Mouse (Mus musculus): ENCODE data around the gene Edrf1.

The Edrf1 gene

DNA sequence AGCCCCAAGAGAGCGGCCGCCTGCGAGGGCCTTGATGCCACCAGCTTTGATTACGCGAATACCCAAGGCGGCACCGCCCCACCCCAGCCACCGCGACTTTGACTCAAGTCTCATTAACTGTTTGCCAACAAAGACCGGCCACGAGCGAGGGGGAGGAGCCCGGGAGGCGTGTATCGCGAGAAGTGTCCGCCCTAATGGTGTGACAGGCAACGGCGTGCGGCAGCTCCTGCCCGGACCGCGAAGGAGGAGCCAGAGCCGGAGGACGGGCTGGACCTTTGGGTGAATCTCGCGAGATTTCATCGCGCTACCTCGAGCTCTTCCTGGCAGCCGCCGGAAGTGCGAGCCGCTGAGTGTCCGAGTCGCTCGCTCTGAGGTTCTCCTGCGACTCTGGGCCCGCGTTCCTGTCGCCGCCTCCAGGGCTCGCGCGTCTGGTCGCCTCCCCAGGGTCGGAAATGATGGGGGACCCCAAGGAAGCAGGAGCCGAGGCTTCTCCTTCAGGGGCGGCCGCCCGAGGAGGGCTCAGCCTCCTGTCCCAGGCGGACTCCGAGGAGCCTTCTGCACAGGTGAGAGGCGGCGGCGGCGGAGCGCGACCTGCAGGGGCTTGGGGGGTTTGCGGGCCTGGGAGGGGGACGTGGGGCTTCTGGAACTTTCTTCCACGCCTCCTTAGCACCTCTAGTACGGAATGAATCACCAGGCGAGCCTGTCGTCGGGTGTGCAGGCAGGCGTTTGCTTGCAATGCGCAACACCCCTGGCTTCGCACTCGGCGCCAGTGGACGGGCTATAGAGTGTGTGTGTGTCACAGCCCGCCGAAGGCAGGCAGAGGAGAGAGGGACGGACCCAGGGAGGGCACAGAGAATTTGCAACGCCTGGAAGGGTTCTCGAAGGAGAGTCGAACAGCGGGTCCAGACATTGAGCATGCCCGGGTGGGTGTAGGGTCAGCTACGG is at the start of gene Edrf1:
Gene Edrf1, plus strand, starts transcription at position 183 of the 945 bp plus-strand sequence.
- peak; percentile 88 to 93 for DNase-seq

DNA sequence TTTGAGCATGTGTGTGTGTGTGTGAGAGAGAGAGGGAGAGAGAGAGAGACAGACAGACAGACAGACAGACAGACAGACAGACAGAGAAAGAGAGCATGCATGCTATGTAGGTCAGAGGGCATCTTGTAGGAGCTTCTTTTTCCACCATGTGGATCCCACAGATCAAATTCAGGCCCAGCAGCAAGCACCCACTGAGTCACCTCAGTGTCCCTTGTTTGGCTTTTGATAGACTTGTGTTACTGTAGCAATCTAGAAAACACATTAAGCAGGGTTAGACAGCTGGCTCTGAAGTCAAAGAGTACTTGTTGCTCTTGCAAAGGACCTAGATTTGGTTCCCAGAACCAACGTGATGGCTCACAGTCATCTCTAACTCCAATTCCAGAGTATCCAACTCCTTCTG is 45.6 kb upstream of the Edrf1 start:
- no peak for DNase-seq

DNA sequence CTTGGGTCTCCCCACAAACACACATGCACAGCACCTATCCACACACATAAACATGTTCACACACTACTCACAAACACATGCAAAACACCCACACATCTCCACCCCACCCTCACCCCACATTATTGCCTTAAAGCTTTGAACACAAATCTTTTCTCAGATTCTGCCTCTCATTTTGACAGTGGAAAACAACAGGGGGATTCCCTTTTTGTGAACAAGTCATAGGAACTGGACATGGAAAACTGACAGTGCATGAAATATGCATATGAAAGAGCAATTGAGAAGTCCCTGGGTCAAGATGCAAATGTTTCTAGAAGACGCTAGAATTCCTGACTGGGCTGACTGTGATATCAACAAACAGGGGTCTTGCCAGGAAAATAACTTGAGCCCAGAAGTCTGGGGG is 36.8 kb upstream of the Edrf1 start:
- no peak for DNase-seq

DNA sequence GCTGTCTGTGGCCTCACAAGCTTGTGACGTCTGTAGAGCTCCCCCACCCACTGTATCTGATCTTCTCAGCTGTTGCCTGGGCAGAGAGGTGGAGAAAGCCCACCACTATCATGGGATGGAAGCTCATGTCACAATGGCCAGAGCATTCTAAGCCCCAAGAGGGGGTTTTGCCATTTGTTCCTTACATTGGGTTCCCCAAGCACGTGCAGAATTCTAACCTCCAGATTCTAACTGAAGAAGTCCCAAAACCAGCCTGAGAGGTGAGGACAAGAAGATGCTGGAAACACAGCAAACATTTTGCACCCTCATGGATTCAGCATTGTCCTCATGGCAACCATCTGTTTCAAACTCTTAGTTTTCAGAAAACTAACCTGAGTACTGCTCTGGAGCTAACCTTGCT is 35.3 kb upstream of the Edrf1 start, which contains the start of gene Tex36:
Gene Tex36, minus strand, starts transcription at position 101 of the 400 bp plus-strand sequence.
- no peak for DNase-seq

DNA sequence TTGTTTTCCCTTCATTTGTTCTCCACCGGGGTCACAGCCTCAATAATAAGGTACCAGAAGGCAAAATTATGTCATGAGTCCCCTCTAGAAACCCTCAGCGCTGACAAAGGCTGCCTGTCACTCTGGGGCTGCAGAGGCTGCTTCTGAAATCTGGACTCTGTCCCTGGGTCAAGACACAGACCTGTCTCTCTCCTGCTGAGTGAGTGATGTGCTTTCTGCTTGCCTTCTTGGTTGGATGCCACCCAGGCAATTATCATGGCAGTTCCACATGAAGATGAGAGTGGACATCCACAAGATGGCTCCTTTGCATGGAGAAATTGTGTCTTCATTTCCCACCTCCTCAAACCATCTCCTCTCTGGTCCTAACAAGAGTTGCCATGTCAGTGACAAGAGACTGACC is 34.2 kb upstream of the Edrf1 start:
- DNase-seq: no peak

DNA sequence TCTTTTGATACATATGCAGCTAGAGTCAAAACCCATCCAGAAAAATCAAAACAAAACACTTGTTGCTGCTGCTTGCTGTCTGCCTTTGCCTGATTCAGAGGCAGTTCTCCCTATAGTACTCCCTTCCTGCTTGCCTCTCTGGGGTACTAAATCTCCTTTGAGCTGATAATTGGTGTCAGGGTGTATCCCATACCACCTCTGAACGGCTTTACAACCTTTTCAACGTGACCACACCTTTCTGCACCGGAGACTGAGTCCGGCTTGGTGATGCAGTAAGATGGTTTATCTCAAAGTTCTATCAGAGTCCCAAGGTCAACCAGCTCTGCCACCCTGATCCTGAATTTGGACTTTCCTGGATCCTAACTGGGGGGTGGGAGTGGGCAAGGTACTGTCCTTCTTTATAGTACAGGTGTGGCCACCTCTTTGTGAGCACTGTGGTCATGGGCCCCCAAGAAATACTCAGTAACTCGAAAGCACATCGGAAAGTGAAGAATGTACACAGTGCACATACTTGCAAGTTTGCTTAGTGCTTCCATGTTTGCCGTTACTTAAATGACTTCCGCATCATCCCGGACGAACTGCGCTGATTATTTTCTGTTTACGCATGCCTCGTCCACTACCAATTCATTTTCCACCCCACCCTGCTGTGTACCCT is 32.8 kb upstream of the Edrf1 start:
- no peak for DNase-seq

DNA sequence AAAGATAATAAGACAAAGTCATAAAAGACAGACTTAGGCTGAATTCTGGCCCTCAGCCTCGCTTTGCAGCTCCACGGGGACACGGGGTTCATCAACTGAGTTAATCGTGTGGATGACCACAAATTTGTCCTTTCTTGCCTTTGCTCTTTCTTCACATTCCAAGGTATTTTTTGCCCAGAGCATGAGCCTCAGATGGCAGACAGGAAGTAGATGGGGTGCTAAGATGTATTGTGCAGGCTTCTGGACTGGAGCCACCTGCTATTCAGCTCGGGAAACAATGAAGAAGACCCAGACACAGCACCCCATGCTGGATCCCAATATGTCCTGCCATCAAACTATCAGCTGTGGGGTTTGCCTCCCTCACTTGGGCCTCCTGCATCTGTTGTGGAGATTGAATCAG is 30.0 kb upstream of the Edrf1 start:
- DNase-seq: no peak

DNA sequence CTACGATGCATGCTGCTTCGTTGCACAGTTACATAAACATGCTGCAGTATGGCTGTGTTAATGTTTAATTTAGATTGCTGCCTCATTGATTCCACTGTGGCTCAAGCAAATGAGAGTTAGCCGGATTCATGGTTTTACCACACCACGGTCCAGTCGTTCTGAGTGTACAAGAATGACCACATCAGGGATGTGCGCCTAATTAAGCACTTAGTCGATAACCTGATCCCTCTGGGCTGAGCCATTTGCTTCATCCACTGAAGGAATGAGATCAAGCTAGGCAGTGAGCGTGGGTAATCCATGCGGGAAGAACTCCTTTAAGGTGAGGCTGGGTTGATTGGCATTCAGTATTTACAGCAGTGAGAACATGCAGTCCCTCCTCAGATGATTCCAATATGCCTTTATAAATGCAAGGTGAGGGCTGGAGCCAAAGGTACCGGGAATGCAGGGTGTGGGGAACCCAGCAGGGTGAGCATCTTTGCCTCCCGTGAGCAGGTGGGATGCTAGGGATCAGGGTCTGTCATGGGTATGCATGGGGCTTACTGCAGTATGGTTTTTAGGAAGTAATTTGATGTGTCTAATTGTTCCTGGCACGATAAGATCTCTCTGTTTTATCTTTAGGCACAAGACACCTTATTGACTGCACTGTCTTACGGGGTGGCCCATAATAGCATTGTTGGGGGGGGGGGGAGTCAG is 29.3 kb upstream of the Edrf1 start:
- DNase-seq: no peak

DNA sequence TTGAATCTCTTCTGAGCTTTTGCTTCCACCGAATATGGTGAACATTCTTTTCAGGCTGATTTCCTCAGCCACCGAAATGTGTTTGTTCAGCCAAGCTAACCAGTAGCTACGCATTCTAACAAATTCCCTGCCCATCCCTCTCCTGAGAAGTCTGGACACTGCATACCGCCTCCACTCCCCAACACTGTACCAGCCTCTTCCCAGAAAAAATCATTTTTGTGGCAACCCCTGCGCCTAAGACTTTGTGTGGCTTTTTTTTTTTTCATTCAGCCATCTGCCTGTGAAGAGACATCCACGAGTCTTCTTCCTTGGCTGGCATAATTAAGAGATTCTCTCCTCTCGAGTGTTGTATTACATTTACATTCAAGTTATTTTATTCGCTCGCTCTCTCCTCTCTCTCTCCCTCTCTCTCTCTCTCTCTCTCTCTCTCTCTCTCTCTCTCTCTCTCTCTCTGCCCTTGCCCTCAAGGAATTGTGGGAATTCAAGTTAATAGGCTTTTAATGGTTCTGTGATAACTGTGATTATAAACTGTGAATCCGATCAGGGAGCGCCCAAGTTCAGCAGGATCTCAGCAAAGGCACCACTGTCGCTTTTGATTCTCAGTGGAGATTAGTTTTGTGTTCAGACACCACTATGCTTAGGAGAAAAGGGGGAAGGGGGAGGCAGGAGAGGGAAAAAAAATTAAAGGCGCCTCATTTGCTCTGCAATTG is 28.6 kb upstream of the Edrf1 start:
- DNase-seq: no peak

DNA sequence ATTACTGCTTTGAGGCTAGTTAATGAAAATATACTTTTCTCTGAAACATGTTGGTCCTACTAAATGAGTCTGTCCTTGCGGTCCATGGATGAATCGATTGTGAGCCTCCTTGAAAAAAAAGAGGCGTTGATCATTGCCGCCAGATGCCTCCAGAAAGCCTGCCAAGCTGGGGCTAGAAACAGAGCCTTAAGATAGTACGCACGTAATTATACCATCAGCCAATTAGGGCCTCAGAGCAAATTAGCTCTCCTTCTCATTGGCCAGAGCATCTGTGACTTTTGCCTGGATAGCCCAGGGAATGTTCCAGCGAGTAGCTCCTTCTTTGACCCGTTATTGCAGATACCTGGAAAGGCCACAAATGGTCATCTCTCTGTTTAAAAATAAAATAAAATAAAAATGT is 27.8 kb upstream of the Edrf1 start:
- DNase-seq: no peak

DNA sequence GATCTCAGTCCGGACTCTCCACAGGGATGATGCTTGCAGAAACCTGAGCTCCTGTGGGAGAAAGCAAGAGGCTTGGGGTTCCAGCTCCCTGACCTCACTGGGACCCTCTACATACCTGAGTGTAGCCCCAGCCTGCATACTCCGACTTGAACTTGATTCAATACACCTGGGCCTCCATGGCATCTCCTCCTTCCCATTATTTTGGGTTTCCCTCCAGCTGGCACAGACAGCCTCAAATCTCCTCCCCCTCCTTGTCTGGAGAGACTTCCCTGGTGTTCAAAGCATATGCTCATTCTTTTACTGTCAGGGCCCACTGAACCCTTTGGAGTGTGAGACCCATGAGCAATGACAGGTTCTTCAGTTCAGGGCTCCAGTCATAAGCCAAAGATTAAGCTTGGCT is 24.4 kb upstream of the Edrf1 start:
- no peak for DNase-seq

DNA sequence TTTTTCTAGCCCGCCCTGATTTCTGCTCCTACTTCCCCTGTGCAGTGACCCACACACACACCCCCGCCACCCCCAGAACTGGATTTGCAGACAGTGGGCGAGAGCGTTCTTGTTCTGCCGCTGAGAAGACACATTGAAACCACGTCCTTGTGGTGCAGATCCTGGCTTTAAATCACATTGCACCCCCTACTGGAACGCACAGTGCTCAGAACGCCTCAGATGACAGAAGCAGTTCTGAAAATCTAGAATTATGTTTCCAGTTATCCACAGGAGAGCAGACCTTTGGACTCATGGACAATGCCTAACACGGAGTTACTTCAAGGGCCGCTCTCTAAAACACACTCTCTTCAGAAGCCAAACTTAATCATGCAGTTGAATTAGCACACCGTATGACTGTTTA is 16.6 kb upstream of the Edrf1 start:
- DNase-seq: no peak

DNA sequence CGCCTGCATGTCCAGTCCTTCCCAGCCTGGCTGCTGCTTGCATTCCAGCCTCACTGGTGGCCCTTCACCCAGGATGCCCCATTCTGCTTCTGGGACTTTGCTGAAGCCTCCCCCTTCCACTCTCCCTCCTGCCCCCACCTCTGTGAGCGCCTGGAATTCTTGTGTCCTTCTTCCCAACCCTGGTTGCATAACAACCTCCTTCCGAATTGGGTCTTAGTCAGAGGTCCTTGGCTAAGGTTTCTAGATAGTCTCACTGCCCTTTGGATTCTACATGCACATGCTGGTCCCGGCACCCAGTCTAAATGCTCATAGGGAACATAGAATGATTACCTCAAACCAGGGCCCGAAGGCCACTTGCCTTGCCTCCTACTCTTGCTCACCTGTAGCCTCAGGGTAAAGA is 14.1 kb upstream of the Edrf1 start:
- DNase-seq: no peak

DNA sequence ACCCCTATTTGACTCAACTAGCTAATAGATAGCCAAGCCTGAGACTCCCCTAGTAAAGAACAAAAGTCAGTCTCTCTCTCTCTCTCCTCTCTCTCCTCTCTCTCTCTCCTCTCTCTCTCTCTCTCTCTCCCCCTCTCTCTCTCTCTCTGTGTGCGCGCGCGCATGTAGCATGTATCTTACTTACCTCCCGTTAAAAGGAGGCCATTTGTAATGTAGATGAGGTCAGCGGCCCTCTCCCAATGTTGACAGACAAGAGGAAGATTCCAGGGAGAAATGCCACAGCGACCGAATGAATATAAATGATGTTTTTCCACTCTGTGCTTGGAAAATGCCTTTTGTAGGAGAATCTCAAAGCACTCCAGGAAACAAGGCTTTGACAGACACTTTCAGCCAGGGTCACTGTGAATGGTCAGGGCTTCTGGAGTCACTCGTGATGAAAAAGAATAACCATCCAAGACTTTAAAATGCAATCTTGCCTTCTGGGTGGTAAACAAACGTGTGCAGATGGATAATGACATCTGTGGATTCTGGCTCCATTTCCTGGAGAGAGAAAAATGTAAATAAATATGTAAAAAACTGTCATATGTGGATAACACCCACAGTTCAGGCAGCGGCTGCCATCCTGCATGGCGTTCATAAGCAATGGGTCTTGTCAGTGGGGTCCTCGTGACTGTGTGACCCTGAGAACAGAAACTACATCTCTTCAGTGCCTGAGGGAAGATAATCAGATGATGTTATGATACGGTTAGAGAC is 10.0 kb upstream of the Edrf1 start:
- no peak for DNase-seq

DNA sequence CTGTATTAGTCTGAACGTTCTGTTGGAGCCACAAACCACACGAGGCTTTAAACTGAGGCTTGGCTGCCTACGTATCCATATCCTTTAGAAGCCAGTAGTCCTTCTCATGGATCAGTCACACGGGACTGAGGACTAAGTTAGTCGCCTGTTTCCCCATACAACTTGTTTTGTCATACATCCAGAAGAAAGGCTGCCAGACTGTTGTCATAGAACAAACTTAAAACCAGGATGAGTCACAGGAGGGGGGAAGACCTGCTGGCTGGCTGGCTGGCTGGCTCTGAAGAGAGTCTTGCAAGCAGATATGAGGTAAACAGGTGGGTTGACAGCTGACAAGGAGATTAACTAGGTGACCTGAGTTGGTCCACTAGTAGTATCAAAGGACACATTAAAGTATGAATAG is 6.5 kb upstream of the Edrf1 start:
- no peak for DNase-seq

DNA sequence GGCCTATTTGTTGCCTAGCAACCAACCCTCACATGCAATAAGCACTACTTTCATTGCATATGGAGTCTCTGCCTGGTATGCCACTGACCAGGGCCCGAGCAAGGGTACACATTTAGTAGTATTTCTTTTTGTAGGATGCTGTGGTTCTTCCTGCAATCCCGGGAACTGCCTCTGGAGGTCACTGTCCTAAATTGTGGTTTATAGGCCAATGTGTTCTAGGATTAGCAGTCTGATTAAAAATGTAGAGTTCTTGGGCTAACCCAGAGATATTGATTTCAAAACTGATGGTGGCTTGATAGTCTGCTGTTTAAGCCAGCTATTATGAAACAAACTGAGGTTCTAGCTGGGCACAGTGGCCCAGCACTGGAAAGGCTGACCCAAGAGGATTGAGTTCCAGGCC is 4.9 kb upstream of the Edrf1 start:
- DNase-seq: peak; percentile 37 to 54

DNA sequence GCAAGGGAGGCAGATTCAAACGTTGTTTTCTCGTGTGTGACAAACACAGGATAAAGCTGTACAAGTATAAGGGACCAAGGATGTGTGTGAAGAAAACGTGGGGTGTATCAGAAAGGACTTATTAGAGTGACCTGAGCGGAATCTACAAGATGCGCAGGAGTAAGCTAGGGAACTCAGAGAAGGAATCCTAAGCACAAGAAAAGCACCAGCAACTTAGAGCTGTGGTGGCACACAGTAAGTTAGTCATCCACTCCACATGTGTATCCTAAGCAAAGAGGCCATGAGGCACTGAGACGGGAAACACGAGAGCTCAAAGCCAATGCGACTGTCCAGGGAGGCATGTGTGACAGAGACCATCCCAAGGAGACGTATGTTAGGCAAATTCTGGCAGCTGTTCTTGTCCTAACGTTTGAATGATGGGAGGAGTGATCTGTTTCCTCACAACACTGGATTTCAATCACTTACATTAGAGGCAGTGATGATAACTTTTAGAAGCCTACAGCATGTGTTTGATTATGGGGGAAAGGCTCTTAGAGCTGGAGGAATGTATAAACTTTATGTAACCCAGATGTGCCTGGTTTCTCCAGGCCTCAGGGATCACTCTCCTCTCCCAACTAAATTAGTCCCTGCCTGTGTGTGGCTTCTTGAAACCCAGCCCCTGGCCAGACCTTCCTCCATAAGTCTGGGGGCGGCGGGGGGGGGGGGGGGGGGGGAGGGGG is 2.3 kb upstream of the Edrf1 start:
- DNase-seq: no peak

DNA sequence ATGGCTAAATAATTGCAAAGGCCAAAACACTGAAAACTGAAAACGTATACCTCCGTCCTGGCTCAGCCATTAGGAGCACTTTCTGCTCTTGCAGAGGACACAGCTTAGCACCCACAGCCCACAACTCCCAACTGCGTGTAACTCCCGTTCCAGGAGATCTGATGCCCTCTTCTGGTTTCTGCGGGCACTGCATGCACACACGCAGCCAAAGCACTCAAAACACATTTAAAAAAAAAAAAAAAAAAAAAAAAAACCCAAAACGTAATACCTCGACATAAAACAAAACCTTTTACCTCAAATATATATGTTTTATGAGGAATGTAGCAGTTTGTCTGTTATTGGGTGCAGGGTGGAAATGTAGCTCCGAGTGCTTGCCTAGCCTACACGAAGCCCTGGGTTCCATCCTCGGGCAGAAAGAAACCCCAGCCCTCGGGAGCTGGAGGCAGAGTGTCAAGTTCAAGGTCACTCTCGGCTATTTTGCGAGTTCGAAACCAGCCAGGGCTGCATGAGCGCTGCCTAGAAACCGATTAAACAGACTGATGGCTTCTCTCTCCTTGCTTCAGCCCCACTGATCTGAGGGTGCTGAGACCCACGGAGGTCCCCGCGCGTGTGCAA is 498 bp upstream of the Edrf1 start:
- peak; percentile 86 to 90 for DNase-seq

DNA sequence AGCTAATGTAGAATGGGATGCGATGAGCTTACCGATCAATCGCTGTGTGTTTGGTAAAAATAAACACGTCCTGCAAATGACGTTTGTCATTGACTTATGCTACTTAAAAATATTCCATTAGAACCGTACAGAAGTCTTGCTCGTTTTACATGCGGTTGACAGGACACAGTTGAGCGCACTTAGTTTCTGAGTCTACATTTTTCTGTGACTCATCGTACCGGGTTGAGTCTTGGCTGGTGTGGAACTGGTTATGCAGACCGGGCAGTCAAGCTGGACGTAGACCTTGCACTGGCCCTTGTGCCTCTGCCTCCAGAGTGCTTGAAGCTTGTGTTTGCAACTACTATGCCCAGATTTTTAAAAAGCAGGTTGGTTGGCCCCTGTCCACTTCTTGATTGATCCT is 963 bp downstream of the Edrf1 start:
- DNase-seq: no peak

DNA sequence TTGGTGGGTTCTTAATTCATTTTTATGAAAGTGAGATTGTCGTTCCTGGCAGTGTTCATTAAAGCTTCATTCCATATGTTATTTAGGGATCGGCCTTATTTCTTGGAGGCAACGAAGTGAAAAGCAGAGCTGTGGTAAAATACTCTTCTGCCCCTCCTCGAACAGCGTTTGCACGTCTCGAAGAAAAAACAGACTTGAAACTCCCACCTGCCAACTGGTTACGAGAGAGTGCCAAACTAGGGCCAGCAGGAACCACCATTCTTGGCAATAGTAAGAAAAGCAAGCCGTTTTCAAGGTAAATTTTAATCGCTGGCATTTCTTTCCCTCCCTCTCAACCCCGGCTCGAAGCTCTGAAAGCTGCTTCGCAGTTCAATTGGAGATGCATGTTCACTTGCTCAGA is 1.5 kb downstream of the Edrf1 start:
- DNase-seq: no peak

DNA sequence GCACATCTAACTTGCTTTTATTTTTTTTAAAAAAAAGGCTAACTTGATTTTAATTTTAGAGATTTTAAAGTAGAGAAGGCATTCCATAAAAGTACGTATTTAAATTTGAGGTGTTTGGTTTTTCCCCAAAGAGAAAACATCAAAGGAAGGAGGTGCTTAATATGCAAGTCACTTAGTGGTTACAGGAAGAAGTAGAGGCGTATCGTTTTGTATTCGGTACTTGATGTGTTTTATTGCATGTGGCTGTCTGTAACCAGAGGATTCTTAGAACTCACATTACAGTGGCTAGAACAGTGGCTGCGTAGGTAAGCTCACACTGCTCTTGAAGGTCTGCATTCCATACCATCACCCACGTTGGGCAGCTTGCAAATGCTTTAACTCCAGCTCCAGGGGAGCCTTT is 8.4 kb downstream of the Edrf1 start:
- DNase-seq: no peak
